Mouse (Mus musculus) adrenal gland, adult 8-10 months (tissue): ENCODE data around the gene Hoxb4. TPM values are rescaled to one million over a fixed set of nuclear protein-coding genes. Genes with fewer than 3 reads are reported as not detected.

ENCODE experiments used
- DNase-seq: peaks from one replicate; pipeline ENCODE4 v3.0.0; 2022
- total RNA-seq, 4 experiments: library from RNA; stranded (reverse); gene quantifications; 2 replicates each; pipeline ENCODE4 v1.2.4; 2022

The Hoxb4 gene
- total RNA-seq = 10 to 100 TPM; 19.9 to 45.3 (median 27.0) TPM

- DNase-seq = no peak
These were observed at the start of gene Hoxb4 for GRCm38 (mm10) chr11:96317608-96318367. TSS of gene Hoxb4 (plus strand) at chr11:96318267.

- DNase-seq = peak; percentile 90
These were observed 48.2 kb upstream of the Hoxb4 start for GRCm38 (mm10) chr11:96269869-96270268.

- peak; percentile 94 for DNase-seq
These were observed 47.0 kb upstream of the Hoxb4 start, which contains the start of gene Hoxb9 for GRCm38 (mm10) chr11:96270996-96271540. TSS of gene Hoxb9 (plus strand) at chr11:96271457.

GRCm38 (mm10) chr11:96271541-96272011, 46.5 kb upstream of the Hoxb4 start:
- DNase-seq = no peak

- DNase-seq = no peak
These were observed 45.8 kb upstream of the Hoxb4 start for GRCm38 (mm10) chr11:96272024-96272921.

- DNase-seq = no peak
These were observed 43.6 kb upstream of the Hoxb4 start for GRCm38 (mm10) chr11:96274428-96274827.

DNA sequence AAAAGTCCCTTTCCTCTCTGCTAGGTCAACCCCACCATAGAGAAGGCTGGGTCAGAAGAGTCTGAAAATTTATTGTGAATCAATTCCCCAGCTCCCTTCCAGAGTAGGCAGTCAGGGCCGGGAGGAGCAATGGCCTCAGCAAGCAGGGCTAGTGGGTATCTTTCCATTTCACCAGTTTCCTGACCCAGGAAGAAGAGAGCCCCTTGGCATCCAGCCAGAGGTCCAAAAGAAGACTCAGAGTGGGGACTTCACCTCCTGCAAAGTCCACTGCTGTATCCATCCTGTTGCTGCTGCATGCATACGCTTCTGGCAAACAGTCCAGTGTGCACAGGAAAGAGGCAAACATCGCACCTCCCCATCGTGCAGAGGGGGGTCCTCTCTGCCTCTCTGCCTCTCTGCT, 42.2 kb upstream of the Hoxb4 start:
- no peak for DNase-seq

DNA sequence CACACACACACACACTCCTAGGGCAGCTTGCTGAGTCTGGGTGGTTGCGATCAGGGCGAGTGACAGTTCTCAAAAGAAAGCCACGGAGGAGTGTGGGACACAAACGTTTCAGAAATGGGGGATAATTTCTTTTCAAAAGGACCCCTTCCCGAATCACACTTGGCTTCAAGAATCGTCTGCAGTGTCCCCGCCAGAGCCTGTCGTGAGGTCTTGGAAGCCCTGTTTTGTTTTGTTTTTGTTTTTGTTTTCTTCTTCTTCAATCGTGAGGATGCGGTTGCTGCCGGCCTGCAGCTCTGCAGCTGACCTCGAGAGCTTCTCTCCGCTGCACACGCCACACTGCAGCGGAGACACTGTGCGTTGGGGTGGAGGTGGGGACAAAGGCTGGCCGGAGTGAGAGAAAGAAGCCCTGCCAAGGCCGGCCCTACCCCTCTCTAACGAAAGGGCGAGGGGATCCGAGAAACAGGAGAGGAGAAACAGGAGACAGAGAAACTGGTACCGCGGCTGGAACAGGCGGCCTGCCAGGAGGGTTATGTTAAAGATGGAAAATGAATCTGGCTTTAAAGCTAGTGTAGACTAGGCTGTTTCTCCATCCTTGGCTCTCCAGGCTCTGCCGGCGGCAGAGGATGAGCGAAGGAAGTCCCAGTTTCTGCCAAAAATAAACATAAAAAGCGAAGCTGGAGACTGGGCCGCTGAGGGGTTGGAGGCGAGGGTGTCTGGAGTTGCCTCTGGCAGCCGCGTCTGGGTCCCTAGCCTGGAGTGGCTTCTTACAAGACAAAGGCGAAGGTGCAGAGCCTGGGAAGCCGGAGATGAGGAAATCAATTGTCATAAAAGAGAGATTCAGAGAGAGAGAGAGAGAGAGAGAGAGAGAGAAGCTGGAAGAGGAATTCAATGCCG, 40.7 kb upstream of the Hoxb4 start:
- DNase-seq = no peak

GRCm38 (mm10) chr11:96278324-96278723, 39.7 kb upstream of the Hoxb4 start:
- no peak for DNase-seq

- DNase-seq = peak; percentile 86
These were observed 39.3 kb upstream of the Hoxb4 start for GRCm38 (mm10) chr11:96278773-96279172.

- DNase-seq = no peak
These were observed 38.4 kb upstream of the Hoxb4 start for GRCm38 (mm10) chr11:96279421-96280233.

- DNase-seq = no peak
These were observed 37.4 kb upstream of the Hoxb4 start for GRCm38 (mm10) chr11:96280399-96281378.

- DNase-seq = no peak
These were observed 36.7 kb upstream of the Hoxb4 start for GRCm38 (mm10) chr11:96281396-96281795.

DNA sequence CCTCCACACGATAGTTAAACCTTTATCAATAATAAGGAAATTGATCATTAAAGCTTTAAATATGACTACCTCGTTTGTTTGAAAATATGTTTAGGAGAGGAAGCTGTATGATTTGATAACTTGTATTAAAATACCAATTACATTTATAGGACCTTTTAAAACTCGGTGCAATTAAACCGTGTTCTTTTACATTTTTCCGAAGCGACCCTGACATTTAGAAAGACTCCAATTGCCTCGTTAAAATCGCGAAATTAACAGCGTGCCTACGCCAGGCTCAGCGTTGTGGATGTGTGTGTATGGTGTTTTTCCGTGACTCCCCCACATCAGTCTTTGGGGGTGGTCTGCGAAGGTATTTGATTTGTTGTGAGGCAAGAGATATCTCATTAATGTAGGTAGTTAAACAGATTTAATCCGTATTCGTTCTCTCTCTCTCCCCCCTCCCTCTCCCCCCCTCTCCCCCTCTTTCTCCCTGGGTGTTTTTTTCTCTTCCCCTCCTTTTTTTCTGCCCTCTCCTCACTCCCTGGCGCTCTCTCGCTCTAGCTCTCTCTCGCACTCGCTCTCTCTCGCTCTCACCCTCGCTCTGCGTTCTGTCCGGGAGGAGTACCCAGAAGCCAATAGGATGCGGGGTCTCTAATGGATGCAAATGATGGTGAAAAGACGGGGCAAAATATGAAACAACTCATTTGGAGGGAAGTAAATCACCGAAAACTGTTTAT, 36.1 kb upstream of the Hoxb4 start, which contains the start of gene Hoxb8:
Hoxb8 (plus strand) TSS at position 51 of the 716 bp plus-strand sequence.
- no peak for DNase-seq

DNA sequence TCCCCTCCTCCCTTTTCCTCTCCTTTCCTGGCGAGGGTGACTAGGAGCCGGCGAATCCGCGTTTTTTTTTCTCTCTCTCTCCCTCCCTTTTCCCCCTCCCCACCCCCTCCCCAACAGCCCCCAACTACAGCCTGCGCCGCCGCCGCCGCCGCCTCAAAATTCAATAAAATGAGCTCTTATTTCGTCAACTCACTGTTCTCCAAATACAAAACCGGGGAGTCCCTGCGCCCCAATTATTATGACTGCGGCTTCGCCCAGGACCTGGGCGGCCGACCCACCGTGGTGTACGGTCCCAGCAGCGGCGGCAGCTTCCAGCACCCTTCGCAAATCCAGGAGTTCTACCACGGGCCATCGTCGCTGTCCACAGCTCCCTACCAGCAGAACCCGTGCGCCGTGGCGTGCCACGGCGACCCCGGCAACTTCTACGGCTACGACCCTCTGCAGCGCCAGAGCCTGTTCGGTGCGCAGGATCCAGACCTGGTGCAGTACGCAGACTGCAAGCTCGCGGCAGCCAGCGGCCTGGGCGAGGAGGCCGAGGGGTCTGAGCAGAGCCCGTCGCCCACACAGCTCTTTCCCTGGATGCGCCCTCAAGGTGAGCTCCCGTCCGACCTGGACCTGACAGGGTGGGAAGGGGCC, 35.2 kb upstream of the Hoxb4 start:
- DNase-seq = no peak

GRCm38 (mm10) chr11:96284041-96284749, 33.9 kb upstream of the Hoxb4 start:
- DNase-seq = no peak
